Mouse (Mus musculus) erythroid progenitor cell, adult 5-6 weeks (primary cell): ENCODE data around the gene Zfp768. TPM values are rescaled to one million over a fixed set of nuclear protein-coding genes. Genes with fewer than 3 reads are reported as not detected.

Source experiments
- ATAC-seq: replicated peaks from 2 replicates; pipeline ENCODE4 v1.8.0; 2016; ENCODE audit warnings: moderate number of reproducible peaks, mild to moderate bottlenecking, moderate TSS enrichment, inconsistent platforms; ENCODE audit not compliant: poor library complexity, low FRiP score, severe bottlenecking
- total RNA-seq, 2 experiments: library from RNA; stranded (forward) in 1 of 2; stranded (reverse) in 1 of 2; fragments of 150-400 nt in 1 of 2; fragments of 186-747, 209-891 nt in 1 of 2; gene quantifications; 2 replicates each; pipeline versions ENCODE4 v1.2.3 to v1.2.4; 2015 to 2017; ENCODE audit warnings: low replicate concordance in 2 of 2

Zfp768 gene
- total RNA-seq, 2 experiments from 2014 or later: 1.3 TPM; not detected in 1

- ATAC-seq: no peak
Measured at GRCm38 (mm10) chr7:127313912-127314311, 31.5 kb downstream of the Zfp768 start.

- ATAC-seq: no peak
Measured at GRCm38 (mm10) chr7:127309951-127310350, 35.4 kb downstream of the Zfp768 start.

- peak; percentile 58 for ATAC-seq
Measured at GRCm38 (mm10) chr7:127308887-127309286, 36.5 kb downstream of the Zfp768 start.

- no peak for ATAC-seq
Measured at GRCm38 (mm10) chr7:127308431-127308830, 37.0 kb downstream of the Zfp768 start.

- ATAC-seq: no peak
Measured at GRCm38 (mm10) chr7:127297586-127298193, 47.7 kb downstream of the Zfp768 start.

GRCm38 (mm10) chr7:127296786-127297555 lies 48.4 kb downstream of the Zfp768 start:
- ATAC-seq: 0 out of 2 replicates have a peak, but pooled peaks have one; percentile 13

- ATAC-seq: no peak
Measured at GRCm38 (mm10) chr7:127296098-127296497, 49.3 kb downstream of the Zfp768 start, which contains the start of gene Itgal. Gene Itgal, plus strand, starts transcription at chr7:127296260.

Other genes starting within 250 kb of the Zfp768 start
- not detected in 2 replicates for gene Qprt, start 223.4 kb downstream of the Zfp768 start, total RNA-seq (2015; ENCODE audit: low replicate concordance)
- gene Qprt, start 223.4 kb downstream of the Zfp768 start, total RNA-seq (2017; ENCODE audit: low replicate concordance): 1.8 TPM in 1 of 2 replicates, not detected in the other
- gene Spn, start 207.8 kb downstream of the Zfp768 start, total RNA-seq (2015; ENCODE audit: low replicate concordance): 16.2 and 30.2 TPM in 2 replicates
- gene Spn, start 207.8 kb downstream of the Zfp768 start, total RNA-seq (2017; ENCODE audit: low replicate concordance): 30.8 and 32.0 TPM in 2 replicates
- 18.7 and 25.2 TPM in 2 replicates for gene Cd2bp2, start 149.5 kb downstream of the Zfp768 start, total RNA-seq (2015; ENCODE audit: low replicate concordance)
- gene Cd2bp2, start 149.5 kb downstream of the Zfp768 start, total RNA-seq (2017; ENCODE audit: low replicate concordance): 43.6 and 63.3 TPM in 2 replicates
- gene Tbc1d10b, start 137.1 kb downstream of the Zfp768 start, total RNA-seq (2015; ENCODE audit: low replicate concordance): 25.6 and 36.4 TPM in 2 replicates
- 85.3 and 173 TPM in 2 replicates for gene Tbc1d10b, start 137.1 kb downstream of the Zfp768 start, total RNA-seq (2017; ENCODE audit: low replicate concordance)
- 24.3 and 28.1 TPM in 2 replicates for gene Mylpf, start 136.7 kb downstream of the Zfp768 start, total RNA-seq (2015; ENCODE audit: low replicate concordance)
- 25.7 and 48.9 TPM in 2 replicates for gene Mylpf, start 136.7 kb downstream of the Zfp768 start, total RNA-seq (2017; ENCODE audit: low replicate concordance)
- gene Zfp553, start 112.5 kb downstream of the Zfp768 start, total RNA-seq (2015; ENCODE audit: low replicate concordance): 2.5 and 2.9 TPM in 2 replicates
- 0.77 and 10.0 TPM in 2 replicates for gene Zfp553, start 112.5 kb downstream of the Zfp768 start, total RNA-seq (2017; ENCODE audit: low replicate concordance)
- 36.0 and 65.2 TPM in 2 replicates for gene Sept1, start 112.5 kb downstream of the Zfp768 start, total RNA-seq (2015; ENCODE audit: low replicate concordance)
- gene Sept1, start 112.5 kb downstream of the Zfp768 start, total RNA-seq (2017; ENCODE audit: low replicate concordance): 24.0 and 44.4 TPM in 2 replicates
- gene Zfp771, start 101.3 kb downstream of the Zfp768 start, total RNA-seq (2015; ENCODE audit: low replicate concordance): 4.0 TPM in 1 of 2 replicates, not detected in the other
- gene Zfp771, start 101.3 kb downstream of the Zfp768 start, total RNA-seq (2017; ENCODE audit: low replicate concordance): 0.26 TPM in 1 of 2 replicates, not detected in the other
- gene Dctpp1, start 84.9 kb downstream of the Zfp768 start, total RNA-seq (2015; ENCODE audit: low replicate concordance): 12.2 and 21.6 TPM in 2 replicates
- gene Dctpp1, start 84.9 kb downstream of the Zfp768 start, total RNA-seq (2017; ENCODE audit: low replicate concordance): 6.2 and 11.1 TPM in 2 replicates
- gene Sephs2, start 71.5 kb downstream of the Zfp768 start, total RNA-seq (2015; ENCODE audit: low replicate concordance): 16.8 and 18.0 TPM in 2 replicates
- 25.8 and 29.0 TPM in 2 replicates for gene Sephs2, start 71.5 kb downstream of the Zfp768 start, total RNA-seq (2017; ENCODE audit: low replicate concordance)
- gene Itgal, start 49.3 kb downstream of the Zfp768 start, total RNA-seq (2015; ENCODE audit: low replicate concordance): 14.3 and 18.7 TPM in 2 replicates
- gene Itgal, start 49.3 kb downstream of the Zfp768 start, total RNA-seq (2017; ENCODE audit: low replicate concordance): 2.1 and 3.9 TPM in 2 replicates
- gene Zfp747, start 30.5 kb upstream of the Zfp768 start, total RNA-seq (2015; ENCODE audit: low replicate concordance): 0.42 TPM in 1 of 2 replicates, not detected in the other
- 2.4 TPM in 1 of 2 replicates, not detected in the other for gene Zfp747, start 30.5 kb upstream of the Zfp768 start, total RNA-seq (2017; ENCODE audit: low replicate concordance)
- 1.1 TPM in 1 of 2 replicates, not detected in the other for gene 9130019O22Rik, start 41.6 kb upstream of the Zfp768 start, total RNA-seq (2015; ENCODE audit: low replicate concordance)
- 0.26 TPM in 1 of 2 replicates, not detected in the other for gene 9130019O22Rik, start 41.6 kb upstream of the Zfp768 start, total RNA-seq (2017; ENCODE audit: low replicate concordance)
- not detected in 2 replicates for gene E430018J23Rik, start 48.0 kb upstream of the Zfp768 start, total RNA-seq (2015; ENCODE audit: low replicate concordance)
- gene E430018J23Rik, start 48.0 kb upstream of the Zfp768 start, total RNA-seq (2017; ENCODE audit: low replicate concordance): not detected in 2 replicates
- 1.4 TPM in 1 of 2 replicates, not detected in the other for gene Zfp764, start 61.2 kb upstream of the Zfp768 start, total RNA-seq (2015; ENCODE audit: low replicate concordance)
- 1.4 TPM in 1 of 2 replicates, not detected in the other for gene Zfp764, start 61.2 kb upstream of the Zfp768 start, total RNA-seq (2017; ENCODE audit: low replicate concordance)
- 5.0 and 20.9 TPM in 2 replicates for gene Zfp688, start 76.5 kb upstream of the Zfp768 start, total RNA-seq (2015; ENCODE audit: low replicate concordance)
- gene Zfp688, start 76.5 kb upstream of the Zfp768 start, total RNA-seq (2017; ENCODE audit: low replicate concordance): 5.0 and 6.7 TPM in 2 replicates
- 3.2 and 3.8 TPM in 2 replicates for gene Zfp689, start 103.6 kb upstream of the Zfp768 start, total RNA-seq (2015; ENCODE audit: low replicate concordance)
- 3.1 and 6.1 TPM in 2 replicates for gene Zfp689, start 103.6 kb upstream of the Zfp768 start, total RNA-seq (2017; ENCODE audit: low replicate concordance)
- gene Prr14, start 114.0 kb upstream of the Zfp768 start, total RNA-seq (2015; ENCODE audit: low replicate concordance): 147 and 172 TPM in 2 replicates
- 31.9 and 84.3 TPM in 2 replicates for gene Prr14, start 114.0 kb upstream of the Zfp768 start, total RNA-seq (2017; ENCODE audit: low replicate concordance)
- 103 and 125 TPM in 2 replicates for gene Fbrs, start 133.6 kb upstream of the Zfp768 start, total RNA-seq (2015; ENCODE audit: low replicate concordance)
- 28.1 and 32.7 TPM in 2 replicates for gene Fbrs, start 133.6 kb upstream of the Zfp768 start, total RNA-seq (2017; ENCODE audit: low replicate concordance)
- gene Srcap, start 166.4 kb upstream of the Zfp768 start, total RNA-seq (2015; ENCODE audit: low replicate concordance): 80.4 and 99.3 TPM in 2 replicates
- 77.0 and 90.5 TPM in 2 replicates for gene Srcap, start 166.4 kb upstream of the Zfp768 start, total RNA-seq (2017; ENCODE audit: low replicate concordance)
- 58.7 and 63.1 TPM in 2 replicates for gene Gm42715, start 174.0 kb upstream of the Zfp768 start, total RNA-seq (2015; ENCODE audit: low replicate concordance)
- gene Gm42715, start 174.0 kb upstream of the Zfp768 start, total RNA-seq (2017; ENCODE audit: low replicate concordance): 25.4 and 45.8 TPM in 2 replicates
- 6.5 TPM in 1 of 2 replicates, not detected in the other for gene Tmem265, start 215.8 kb upstream of the Zfp768 start, total RNA-seq (2015; ENCODE audit: low replicate concordance)
- 1.3 TPM in 1 of 2 replicates, not detected in the other for gene Tmem265, start 215.8 kb upstream of the Zfp768 start, total RNA-seq (2017; ENCODE audit: low replicate concordance)
- 58.7 and 76.0 TPM in 2 replicates for gene Phkg2, start 227.8 kb upstream of the Zfp768 start, total RNA-seq (2015; ENCODE audit: low replicate concordance)
- gene Phkg2, start 227.8 kb upstream of the Zfp768 start, total RNA-seq (2017; ENCODE audit: low replicate concordance): 27.9 and 44.7 TPM in 2 replicates
- gene Ccdc189, start 243.0 kb upstream of the Zfp768 start, total RNA-seq (2015; ENCODE audit: low replicate concordance): 21.8 and 32.1 TPM in 2 replicates
- gene Ccdc189, start 243.0 kb upstream of the Zfp768 start, total RNA-seq (2017; ENCODE audit: low replicate concordance): 26.7 and 41.9 TPM in 2 replicates
- gene Rnf40, start 243.2 kb upstream of the Zfp768 start, total RNA-seq (2015; ENCODE audit: low replicate concordance): 22.0 and 49.9 TPM in 2 replicates
- 60.3 and 108 TPM in 2 replicates for gene Rnf40, start 243.2 kb upstream of the Zfp768 start, total RNA-seq (2017; ENCODE audit: low replicate concordance)